Mouse (Mus musculus): Measurements from ENCODE around the gene Ube2c.

The Ube2c gene

GRCm38 (mm10) chr2:164769258-164770037 lies at the start of gene Ube2c:
Gene Ube2c (plus strand): TSS chr2:164769898.
- peak; percentile 98 to 99 for DNase-seq

DNA sequence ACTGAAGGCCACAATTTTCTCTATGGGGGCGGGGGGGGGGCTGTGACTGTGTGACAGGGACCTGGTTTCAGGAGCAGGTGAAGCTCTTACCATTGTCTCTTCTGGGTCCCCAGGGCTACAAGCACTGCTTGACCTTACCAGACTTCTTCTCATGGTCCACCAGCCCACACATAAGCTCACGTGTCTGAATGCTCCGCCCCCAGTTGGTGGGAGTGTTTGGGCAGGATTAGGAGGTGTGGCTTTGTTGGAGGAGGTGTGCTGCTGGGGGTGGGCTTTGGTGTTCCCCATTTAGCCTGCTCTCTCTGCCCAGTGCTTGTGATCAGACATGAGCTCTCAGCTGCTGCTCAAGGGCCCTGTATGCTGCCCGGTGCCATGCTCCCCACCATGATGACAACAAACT lies 46.4 kb upstream of the Ube2c start:
- no peak for DNase-seq

GRCm38 (mm10) chr2:164725895-164726619 lies 43.6 kb upstream of the Ube2c start:
- peak; percentile 84 to 87 for DNase-seq

DNA sequence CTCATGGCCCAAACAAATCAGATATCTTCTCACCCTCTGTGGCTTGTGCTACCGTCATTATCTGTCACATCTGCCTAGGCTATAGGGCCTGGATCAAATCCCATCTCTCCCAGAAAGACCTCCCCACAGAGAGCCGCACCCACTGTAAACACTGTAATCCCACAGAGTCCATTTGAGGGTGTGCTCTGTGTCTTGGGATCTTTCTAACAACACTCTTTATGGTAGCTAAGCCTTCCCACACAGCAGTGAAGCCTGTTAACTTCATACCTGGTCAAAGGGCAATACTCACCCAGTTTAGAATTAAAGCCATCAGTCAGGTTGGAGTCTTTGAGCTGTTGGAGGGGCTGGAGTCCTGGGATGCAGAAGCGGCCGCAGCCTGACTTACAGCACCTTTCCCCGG lies 38.0 kb upstream of the Ube2c start:
- no peak for DNase-seq

DNA sequence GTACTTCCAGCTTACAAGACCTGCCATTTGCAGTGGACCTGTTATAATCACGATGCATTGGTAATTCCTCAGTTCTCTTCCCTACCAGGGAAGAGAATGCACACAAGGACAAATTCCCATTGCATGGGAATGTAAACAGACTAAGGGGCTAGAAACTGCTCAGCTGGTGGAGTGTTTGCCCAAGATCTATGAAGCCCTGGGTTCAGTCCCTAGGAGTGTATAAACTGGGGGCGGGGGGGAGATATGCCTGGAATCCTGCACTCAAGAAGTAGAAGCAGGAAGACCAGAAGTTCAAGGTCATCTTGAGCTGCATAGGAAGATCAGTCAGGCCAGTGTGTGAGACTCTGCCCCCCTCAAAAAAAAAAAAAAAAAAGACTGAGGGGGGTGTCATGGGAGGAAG lies 36.4 kb upstream of the Ube2c start:
- no peak for DNase-seq

GRCm38 (mm10) chr2:164734839-164735238 lies 34.9 kb upstream of the Ube2c start:
- DNase-seq: no peak

- no peak for DNase-seq
Observed at GRCm38 (mm10) chr2:164735446-164735845, 34.3 kb upstream of the Ube2c start.

DNA sequence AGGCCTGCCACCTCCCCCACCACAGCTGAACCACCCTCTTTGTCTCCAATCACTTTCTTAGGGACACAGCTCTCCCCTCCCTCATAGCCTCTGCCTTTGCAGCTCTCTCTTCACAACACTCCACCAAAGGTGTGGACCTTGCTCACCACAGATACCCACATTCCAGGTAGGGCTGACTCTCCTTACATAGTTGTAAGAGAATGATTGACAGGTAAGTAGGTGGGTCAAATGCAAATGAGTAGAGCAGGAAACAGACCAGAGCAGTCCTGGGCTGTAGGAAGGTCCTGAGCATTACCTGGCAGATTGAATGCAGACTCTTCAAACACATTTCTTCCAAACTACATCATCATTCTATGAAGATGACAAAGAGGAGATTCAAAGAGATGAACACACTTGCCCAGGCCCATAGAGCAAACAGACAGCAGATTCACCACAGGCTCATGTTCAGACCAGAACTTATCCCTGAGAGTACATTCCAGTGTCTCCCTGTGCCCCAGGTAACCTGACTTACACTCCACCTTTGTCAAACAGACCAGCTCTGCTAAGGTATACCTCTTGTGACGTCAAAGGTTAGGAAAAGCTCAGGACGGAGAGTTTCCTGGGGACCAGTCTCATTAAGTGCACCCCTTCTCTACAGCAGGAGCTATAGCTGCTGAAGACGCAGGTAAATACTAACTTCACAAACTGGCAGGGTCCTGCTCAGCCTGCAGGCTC lies 32.2 kb upstream of the Ube2c start:
- DNase-seq: peak in 1 of 2 experiments; percentile 17

DNA sequence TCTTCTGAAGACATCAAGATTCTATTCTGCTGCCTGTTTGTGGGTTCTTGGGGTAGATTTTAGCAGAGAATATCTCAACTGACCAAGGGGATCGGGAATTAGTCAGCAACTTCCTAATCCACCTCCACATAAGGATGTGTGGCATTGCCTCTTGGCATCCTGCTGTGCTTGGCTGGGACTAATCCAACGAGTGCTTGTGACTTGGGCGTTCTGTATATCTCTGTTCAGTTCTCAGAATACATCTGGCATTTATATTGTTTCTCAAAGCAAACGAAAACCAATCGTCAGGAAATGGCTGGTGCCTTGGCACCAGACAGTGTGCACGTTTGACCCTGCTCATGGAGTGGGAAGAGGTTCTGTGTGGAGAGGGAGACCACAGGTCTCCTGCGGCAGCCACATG lies 29.8 kb upstream of the Ube2c start:
- DNase-seq: no peak

DNA sequence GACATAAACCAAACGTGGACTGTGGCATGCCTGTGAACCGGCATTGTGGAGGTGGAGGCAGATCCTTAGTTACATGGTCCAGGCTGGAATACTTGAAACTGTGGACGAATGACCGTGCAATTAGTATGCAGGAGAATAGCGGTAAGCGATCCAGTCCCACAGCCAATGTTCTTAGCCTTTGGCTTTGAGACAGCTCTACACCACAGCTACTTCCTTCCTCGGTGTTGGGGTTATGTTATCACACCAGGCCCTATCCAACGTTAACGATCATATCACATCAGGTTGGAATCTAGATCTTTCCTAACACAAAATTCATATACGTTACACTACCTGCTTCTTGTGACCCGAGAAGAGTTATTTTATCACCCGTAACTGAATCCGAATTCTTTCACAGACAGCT lies 24.7 kb upstream of the Ube2c start:
- DNase-seq: no peak

DNA sequence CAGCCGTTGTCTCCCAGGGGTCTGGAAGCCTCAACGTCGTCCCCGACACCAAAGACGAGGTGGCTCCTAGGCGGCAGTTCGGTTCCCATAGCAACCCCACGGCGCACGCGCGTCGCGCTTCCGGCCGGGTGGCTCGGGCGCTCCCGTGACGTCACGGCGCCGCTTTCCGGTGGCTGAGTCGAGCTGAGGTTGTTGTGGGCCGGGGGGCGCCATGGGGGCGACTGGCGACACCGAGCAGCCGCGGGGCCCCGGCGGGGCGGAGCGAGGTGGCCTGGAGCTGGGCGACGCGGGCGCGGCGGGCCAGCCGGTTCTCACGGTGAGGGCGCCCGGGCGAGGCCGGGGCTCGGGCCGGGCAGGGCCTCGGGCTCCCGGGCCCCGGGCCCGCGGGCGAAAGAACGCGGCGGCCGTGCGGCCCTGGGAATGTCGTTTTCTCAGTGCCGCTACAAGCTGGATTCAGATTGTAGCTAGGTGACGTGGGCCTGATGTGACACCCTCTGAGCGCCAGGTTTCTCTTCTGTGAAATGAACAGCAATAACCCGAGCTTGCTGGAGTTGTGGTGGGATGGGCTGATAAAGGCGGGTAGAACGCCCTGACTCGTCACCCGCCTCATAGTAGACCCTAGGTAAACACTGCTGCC lies 23.7 kb upstream of the Ube2c start, which contains the start of the genes Wfdc3 and Dnttip1:
Wfdc3 (minus strand) TSS at position 89 of the 637 bp plus-strand sequence.
Dnttip1 (plus strand) TSS at position 141 of the 637 bp plus-strand sequence.
- peak; percentile 96 to 97 for DNase-seq

- no peak for DNase-seq
Observed at GRCm38 (mm10) chr2:164746693-164747092, 23.0 kb upstream of the Ube2c start.

DNA sequence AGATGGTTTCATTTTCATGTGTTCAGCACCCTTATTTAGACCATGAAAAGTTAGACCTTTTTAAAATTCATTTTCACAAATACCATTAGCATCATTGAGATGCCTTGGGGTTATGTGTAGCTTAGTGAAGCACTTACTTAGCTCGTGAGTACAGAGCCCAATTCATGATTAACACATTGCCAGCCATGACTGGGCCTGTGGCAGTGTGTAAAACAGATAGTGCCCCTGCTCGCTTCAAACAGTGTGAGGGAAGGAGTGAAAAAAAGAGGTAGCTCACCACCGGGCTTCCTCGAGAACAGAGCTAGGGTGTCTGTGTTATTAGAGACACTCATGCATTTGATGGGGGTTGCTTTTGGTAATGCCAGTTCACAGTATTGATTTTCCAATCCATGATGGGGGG lies 21.5 kb upstream of the Ube2c start:
- no peak for DNase-seq

DNA sequence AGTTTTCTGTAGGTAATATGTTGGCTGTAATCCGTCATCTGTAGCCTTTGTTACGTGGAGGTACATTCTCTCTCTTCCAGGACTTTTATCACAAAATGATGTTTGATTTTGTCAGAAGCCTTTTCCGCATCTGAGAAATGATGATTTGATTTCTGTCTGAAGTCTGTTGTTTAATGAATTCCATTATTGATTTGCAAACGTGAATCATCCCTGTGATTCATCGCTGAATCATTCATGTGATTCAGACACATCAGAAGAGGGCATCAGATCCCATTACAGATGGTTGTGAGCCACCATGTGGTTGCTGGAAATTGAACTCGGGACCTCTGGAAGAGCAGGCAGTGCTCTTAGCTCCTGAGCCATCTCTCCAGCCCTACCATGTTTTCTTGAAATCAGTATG lies 20.7 kb upstream of the Ube2c start:
- DNase-seq: no peak

DNA sequence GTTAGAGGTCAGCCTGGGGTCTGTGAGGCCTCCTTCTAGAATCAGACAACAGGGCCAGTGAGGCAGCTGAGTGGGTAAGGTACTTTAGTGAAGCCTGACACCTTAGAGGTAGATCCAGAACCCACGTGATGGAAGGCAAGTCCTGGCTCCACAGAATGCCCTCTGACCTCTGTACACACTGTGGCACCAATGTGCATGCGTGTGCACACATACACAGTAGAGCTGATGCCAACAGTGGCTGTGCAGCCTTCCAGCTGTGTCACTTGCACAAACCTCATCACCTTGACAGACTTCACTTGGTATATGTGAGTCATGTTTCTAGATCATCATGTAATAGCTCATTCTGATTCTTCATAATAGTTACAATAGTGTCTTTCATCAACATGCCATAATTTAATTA lies 17.2 kb upstream of the Ube2c start:
- DNase-seq: no peak

GRCm38 (mm10) chr2:164754105-164754504 lies 15.6 kb upstream of the Ube2c start:
- DNase-seq: no peak

GRCm38 (mm10) chr2:164754800-164755199 lies 14.9 kb upstream of the Ube2c start:
- no peak for DNase-seq

DNA sequence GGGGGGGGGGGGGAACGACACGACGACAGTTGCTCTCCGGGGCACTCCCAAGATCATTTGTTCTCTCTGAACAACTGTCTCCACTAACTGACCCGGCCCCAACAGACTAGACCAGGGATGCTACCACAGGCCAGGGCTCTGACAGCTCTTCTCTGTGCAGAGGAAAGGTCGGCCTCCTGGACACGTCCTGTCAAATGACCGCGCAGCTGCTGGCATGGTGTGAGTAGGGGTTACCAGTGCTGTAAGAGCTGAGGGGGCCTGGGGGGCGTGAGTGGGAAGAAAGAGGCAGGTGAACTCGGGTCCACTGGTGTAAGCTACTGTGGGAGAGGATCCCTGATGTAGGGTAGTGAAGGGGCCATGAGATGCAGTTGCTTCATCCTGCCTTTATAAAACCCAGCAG lies 11.9 kb upstream of the Ube2c start:
- DNase-seq: no peak

DNA sequence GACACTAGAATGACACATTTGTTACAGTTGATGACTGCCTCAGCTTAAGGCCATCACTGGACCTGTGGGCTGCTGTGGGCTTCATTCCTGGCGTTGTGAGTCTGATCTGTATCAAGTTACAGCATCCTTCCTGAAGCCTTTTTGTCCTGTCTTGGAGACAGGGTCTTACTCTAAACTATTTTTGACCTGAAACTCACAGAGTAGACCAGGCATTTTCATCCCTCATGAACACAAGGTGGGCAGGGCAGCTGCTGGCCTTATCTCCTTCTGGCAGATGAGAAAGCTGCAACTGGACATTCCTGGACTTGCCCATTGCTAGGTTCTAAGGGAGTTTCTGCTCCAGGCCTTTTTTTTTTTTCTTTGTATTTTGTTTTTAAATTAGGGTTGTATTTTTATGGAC lies 11.0 kb upstream of the Ube2c start:
- DNase-seq: no peak

GRCm38 (mm10) chr2:164760059-164760833 lies 9.5 kb upstream of the Ube2c start:
- no peak for DNase-seq

DNA sequence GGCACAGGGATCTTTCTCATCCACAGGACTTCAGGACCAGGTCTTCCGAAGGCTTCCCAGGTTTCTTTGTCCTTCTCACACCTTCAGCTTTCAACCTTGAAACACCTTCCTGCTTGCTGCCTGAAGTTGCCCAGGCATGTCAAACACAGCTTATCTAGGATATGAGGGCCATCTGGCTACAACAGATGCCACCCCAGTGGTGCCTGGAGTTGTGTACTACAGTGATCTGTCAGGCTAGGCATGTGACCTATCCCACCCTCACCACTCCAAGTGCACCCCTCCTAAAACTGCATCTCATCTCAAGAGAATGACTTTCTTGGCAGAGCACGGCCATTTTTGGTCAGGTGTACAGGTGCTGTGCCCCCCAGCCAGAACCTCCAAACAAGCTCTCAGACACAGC lies 8.2 kb upstream of the Ube2c start:
- DNase-seq: no peak

- DNase-seq: no peak
Observed at GRCm38 (mm10) chr2:164761971-164762370, 7.7 kb upstream of the Ube2c start.
